Mouse (Mus musculus) cerebellum, postnatal 10 days (tissue): ENCODE data around the gene Galnt4.

Source experiments
- DNase-seq, 2 experiments: peaks; one replicate each; pipeline ENCODE4 v3.0.0; 2021; ENCODE audit warnings: mixed read lengths in 2 of 2

Gene Galnt4

DNA sequence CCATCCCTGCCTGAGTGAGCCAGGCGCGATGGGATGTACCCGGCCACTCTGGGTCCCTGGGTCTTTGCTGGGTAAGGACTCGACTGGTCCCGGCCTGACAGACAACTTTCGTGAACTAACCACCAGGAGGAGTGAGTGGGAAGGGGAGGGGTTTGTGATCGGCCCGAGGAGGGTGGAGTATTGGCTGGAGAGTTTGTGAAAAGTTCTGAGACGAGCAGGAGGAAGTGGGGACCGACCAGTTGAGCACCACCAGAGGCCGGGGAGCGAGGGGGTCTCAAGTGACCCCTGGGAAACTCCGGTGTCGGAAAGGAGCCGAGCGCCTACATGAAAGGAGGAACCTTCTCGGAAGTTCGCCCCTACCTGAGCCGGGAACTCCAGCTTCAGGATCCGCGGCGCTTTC is at the start of gene Galnt4:
Gene Galnt4 (plus strand): TSS at position 196 of the 400 bp plus-strand sequence.
- DNase-seq = peak; percentile 76 to 79

DNA sequence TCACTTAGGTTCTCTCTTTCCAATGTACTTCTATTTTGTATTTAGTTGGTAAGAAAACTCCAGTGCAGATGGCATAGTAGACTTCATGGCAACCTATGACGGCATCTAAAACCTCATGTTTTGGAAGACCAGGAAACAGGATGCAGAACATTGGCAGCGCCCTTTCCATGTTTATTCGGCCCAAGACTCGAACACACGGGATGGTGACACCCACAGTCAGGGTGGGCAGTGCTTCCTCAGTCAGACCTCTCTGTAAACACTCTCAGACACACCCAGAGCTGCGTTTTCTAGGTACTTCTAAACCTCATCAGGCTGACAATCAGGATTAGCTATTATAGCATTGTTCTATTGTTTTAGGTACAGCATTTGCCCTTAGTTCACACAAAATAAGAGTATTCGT is 47.4 kb upstream of the Galnt4 start:
- no peak for DNase-seq

DNA sequence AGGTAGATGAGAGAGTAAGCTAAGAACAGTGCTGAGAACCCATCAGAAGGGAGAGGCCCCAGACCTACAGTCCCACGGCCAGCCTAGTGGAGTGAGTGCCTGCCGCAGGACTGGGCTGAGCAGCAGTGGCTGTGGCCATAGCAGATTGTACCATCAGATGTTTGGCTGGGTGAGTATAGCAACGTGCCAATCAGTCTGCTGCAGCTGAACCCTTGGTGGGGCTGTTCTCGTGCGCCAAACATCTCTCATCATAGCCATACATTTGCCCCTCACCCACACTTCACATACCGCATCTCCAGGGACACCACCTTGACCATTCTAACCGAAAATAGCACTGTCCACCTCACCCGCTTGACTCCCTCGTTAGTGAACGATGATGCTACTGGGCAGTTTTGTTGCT is 46.5 kb upstream of the Galnt4 start:
- peak; percentile 57 to 59 for DNase-seq

GRCm38 (mm10) chr10:99062546-99062945 is 45.4 kb upstream of the Galnt4 start:
- peak; percentile 51 to 60 for DNase-seq

GRCm38 (mm10) chr10:99076113-99076895 is 31.7 kb upstream of the Galnt4 start:
- no peak for DNase-seq

- DNase-seq = no peak
These were observed 29.3 kb upstream of the Galnt4 start for GRCm38 (mm10) chr10:99078621-99079020.

DNA sequence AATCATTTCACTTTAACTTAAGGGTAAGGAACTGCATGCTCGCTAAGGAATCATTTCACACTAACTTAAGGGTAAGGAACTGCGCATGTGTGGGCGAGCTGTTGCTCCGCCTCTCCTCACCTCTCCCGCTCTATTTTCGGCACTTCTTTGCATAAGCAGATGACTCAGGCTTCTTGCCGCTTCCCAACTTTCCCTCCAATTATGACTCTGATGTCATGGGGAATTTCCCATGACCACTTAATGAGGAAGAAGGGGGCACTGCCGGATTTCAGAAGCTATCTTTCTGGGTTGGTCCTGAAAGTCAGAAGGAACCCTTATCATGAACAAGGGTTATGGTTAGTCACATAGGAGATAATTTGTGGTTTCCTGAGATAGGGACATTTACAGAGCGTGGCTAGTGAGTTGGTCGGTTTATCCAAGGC is 26.4 kb upstream of the Galnt4 start:
- DNase-seq = no peak

GRCm38 (mm10) chr10:99083431-99084003 is 24.4 kb upstream of the Galnt4 start:
- peak; percentile 81 to 85 for DNase-seq

- peak; percentile 97 to 98 for DNase-seq
These were observed 23.3 kb upstream of the Galnt4 start for GRCm38 (mm10) chr10:99084397-99085239.

DNA sequence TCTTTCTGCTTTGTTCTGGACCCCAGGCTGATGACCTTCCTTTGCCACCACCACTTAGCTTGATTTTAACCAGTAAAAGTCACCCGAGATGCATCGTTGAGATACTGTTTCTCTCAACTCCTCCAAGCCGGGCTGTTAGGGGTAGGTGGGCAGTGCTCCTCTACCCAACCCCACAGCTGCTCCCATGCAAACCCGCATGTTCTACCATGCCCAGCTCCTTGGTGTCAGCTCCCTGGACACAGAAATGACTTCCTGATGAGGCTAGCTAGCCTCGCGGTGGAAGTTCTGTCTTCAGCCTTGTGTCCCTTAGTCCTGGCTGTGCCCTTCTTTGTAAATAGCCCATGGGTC is 22.7 kb upstream of the Galnt4 start:
- no peak for DNase-seq

GRCm38 (mm10) chr10:99086029-99086428 is 21.9 kb upstream of the Galnt4 start:
- DNase-seq = no peak

DNA sequence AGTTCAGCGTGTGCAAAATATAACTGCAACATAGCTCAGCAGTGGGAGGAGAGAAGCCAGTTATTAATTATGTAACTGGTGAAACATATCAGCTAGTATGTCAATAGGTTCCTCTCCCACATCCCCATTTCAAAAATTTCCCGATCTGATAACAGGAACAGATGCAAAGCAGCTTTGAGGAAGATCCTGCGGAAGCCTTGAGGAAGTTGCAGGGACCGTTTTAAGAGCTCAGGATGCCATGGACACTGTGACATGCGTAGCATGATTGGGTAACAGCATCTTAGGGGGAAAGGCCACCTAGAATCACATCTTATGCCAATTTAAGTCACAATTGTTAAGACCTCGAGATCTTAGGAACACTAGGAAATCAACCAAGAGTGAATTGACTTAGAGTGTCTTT is 18.1 kb upstream of the Galnt4 start:
- DNase-seq = no peak

DNA sequence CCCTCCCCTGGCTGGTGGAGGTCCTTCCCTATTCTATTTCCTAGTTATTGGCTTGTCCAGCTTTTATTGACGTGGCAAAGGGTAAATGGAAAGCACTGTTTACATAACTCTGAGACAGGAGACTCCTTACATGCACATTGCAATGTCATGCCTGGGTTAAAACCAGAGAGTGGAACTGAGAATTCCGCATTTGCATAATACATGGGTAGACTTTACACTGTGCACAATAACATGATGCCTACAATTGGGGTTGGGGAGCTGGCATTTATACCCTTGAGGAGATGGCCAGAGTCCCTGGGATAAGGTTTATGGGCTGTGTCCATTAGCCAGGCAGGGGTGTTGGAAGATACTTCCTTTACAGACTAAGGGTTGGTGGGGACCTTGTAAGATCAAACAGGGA is 14.6 kb upstream of the Galnt4 start:
- no peak for DNase-seq

DNA sequence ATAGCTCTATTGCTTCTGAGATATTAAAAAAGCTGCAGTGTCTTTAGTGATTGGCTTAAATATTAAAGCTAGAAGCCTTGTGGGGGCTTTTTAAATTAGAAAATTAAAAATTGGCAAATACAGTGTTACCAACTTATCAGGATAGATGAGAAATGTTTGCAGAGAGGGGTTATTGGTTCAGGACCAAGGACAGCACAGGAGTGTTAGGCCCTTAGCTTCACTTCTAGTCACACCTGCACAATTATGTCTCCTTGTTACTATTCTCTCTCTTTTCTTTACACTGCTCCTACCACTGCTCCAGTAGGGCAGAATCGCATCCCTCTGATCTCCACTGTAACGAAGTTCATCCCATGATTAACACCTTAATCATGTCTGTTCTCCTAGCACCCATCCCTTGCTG is 12.8 kb upstream of the Galnt4 start:
- DNase-seq = no peak

DNA sequence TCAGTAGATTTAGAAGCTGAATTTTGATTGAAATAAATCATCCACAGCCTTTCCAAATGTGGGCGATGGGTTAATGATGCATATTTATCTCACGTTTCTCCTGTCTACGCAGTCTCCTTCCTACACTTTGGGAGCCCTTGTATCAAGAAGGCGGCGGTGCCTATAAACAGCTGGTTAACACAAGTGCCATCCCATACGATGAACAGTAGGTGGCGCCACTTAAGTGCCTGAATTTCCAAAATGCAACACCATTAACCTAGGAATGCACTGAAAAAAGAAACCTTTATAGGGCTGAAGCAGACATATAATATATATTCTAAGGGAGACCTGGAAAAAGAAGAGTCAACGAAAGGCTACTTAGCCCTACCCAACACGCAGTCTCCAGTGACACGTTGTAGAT is 10.6 kb upstream of the Galnt4 start:
- DNase-seq = peak; percentile 59 to 62

GRCm38 (mm10) chr10:99105522-99105921 is 2.4 kb upstream of the Galnt4 start:
- DNase-seq = no peak

DNA sequence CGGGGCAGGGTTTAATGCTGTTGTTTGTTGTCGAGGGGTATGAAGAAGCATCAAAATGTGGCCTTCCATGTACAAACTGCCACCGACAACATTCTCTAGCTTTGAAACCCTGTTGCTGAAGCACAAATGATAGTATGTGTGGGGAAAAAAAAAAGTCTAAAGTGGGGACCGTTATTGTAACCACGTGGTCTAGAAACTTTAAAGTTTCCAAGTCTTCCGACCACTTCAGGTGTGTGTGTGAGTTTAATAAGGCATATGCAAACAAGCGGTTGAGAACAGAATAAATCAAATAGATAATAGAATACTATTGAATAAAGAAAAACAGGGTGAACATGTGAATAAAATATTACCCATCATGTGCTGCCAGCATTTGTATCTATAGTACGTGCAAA is 1.7 kb upstream of the Galnt4 start:
- DNase-seq = no peak

DNA sequence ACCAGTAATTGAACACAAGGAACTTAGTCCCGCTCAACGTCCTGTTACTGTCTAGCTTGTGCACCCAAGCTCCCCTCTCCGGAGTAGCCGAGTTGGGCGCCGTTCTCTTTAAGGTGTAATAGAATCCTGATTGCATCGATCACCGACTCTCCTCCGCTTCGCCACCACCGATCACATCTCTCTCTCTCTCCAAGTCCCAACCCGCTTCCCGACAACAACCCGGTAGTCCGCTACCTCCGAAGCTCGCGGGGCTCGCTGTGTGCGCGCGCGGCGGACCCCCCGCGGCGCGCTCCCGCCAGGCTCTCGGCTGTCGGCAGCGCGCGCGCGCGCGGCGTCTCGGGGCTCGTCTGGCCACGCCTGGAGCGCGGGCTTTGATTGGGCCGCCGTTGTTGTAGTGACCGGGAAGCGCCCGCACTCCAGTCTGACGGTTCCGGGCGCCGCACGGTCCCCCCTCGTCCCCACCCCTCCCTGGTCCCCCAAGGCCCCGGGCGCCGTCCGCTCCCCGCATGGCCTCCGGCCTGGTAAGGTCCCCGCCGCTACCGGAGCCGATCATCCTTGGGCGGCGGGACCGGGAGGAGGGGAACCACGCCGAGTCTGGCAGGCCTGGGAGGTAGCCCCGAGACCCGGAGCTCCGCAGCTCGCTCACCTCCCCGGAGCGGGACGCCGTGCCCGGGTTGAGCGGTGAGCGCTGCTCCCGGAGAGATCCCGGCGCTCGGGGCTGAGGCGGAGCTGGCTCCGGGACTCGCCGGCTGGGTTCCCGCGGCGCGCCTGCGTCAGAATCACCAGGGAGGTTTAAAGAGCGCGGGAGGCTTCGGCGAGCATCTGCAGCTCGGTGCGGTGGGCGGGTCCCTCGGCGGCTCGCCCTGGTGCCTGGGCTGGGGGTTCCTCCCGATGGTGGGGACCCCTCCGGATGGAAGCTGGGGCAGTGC is 992 bp upstream of the Galnt4 start, which contains the start of gene Poc1b:
Gene Poc1b (plus strand): TSS at position 334 of the 929 bp plus-strand sequence.
- peak; percentile 92 to 94 for DNase-seq

DNA sequence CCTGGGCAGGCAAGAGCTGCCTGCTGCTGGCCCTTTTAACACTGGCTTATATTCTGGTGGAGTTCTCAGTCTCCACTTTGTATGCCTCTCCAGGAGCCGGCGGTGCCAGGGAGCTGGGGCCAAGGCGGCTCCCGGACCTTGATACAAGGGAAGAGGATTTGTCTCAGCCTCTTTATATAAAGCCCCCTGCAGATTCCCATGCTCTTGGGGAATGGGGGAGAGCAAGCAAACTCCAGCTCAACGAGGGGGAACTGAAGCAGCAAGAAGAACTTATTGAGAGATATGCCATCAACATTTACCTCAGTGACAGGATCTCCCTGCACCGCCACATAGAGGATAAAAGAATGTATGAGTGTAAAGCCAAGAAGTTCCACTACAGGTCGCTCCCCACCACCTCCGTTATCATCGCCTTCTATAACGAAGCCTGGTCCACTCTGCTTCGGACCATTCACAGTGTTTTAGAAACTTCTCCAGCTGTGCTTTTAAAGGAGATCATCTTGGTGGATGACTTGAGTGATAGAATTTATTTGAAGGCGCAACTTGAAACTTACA is 548 bp downstream of the Galnt4 start:
- DNase-seq = no peak

GRCm38 (mm10) chr10:99113533-99113932 is 5.6 kb downstream of the Galnt4 start:
- DNase-seq = no peak

DNA sequence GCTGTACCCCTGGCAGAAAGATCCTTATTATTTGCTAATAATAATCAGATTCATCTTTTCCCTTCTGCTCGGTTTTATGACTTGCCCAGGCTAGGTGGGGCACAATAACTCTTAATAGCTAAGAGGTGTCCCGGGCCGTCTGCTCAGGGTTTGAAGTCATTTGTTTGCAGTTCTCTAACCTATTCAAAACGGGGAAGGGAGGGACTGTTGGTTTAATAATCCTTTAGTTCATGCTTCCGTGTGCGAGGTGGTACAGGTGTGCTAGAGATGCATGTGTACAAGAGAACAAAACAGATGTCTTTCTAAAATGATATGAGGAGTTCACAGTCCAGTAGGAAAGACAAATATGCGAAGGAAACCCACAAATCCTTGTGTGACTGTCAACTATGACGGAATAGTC is 6.3 kb downstream of the Galnt4 start:
- no peak for DNase-seq
